9 mouse cellular contexts compared by ENCODE assay signal in genomic region chr4:120909558-120910150, GRCm38 (mm10). TPM values are rescaled to one million over a fixed set of nuclear protein-coding genes. Genes with fewer than 3 reads are reported as not detected.
DNase-seq lines count a peak whose midpoint lies in the region; ATAC-seq and TF ChIP-seq lines count a peak whose summit lies in the region.
"Had no signal": no experiment of that assay in that cellular context is flagged by ENCODE, and none has a peak within 500 bp of the region (broad histone marks: within the 10 kb centered on the region; RNA-seq: fewer than 3 reads in every experiment).

No protein-coding gene starts in this region.

- H3K27me3 ChIP-seq in intestine, embryonic 14.5 days (replicated peaks; ENCODE audit: control insufficient read depth, insufficient read depth, low read length): no peaks in the 10 kb centered on the region
- no peaks in the 10 kb centered on the region for H3K27me3 ChIP-seq in intestine, embryonic 15.5 days (replicated peaks)
- no peaks in the 10 kb centered on the region for H3K27me3 ChIP-seq in heart, embryonic 15.5 days
- H3K27me3 ChIP-seq: embryonic facial prominence, embryonic 12.5 days had no signal

- no peak overlapping the region for H3K27ac ChIP-seq in intestine, embryonic 14.5 days (ENCODE audit: low read depth)
- no peak overlapping the region for H3K27ac ChIP-seq in intestine, embryonic 15.5 days
- no peak overlapping the region for H3K27ac ChIP-seq in cortical plate, adult 2 months (ENCODE audit: insufficient read depth, low read length)
- no peak overlapping the region for H3K27ac ChIP-seq in heart, embryonic 15.5 days
- H3K27ac ChIP-seq: embryonic facial prominence, embryonic 12.5 days had no signal

- WGBS in intestine, embryonic 14.5 days: 32% methylated on average over 15 of the region's 15 CpGs
- WGBS in intestine, embryonic 15.5 days: 32% methylated on average over 15 of the region's 15 CpGs
- 29% methylated on average over 15 of the region's 15 CpGs for WGBS in heart, embryonic 15.5 days

- H3K9me3 ChIP-seq in intestine, embryonic 14.5 days (ENCODE audit: control insufficient read depth, low read length): no peaks in the 10 kb centered on the region
- no peaks in the 10 kb centered on the region for H3K9me3 ChIP-seq in intestine, embryonic 15.5 days
- no peaks in the 10 kb centered on the region for H3K9me3 ChIP-seq in heart, embryonic 15.5 days (replicated peaks)
- H3K9me3 ChIP-seq: embryonic facial prominence, embryonic 12.5 days had no signal

- H3K4me3 ChIP-seq in intestine, embryonic 14.5 days (ENCODE audit: low read depth, low read length): no peak overlapping the region
- H3K4me3 ChIP-seq in intestine, embryonic 15.5 days (replicated peaks): no peak overlapping the region
- no peak overlapping the region for H3K4me3 ChIP-seq in cortical plate, adult 2 months (ENCODE audit: insufficient read depth, low read length)
- H3K4me3 ChIP-seq in heart, embryonic 15.5 days: no peak overlapping the region
- H3K4me3 ChIP-seq: embryonic facial prominence, embryonic 12.5 days had no signal

- H3K36me3 ChIP-seq in intestine, embryonic 14.5 days (ENCODE audit: control insufficient read depth, insufficient read depth, low read length): no peaks in the 10 kb centered on the region
- H3K36me3 ChIP-seq in intestine, embryonic 15.5 days: no peaks in the 10 kb centered on the region
- H3K36me3 ChIP-seq in heart, embryonic 15.5 days: no peaks in the 10 kb centered on the region
- H3K36me3 ChIP-seq: embryonic facial prominence, embryonic 12.5 days had no signal

- no peak for TF ChIP-seq POLR2A in cortical plate, adult 2 months (IDR thresholded peaks at IDR 0.05; ENCODE audit: extremely low read depth, insufficient read depth, low read length)

- peak; percentile 92 for DNase-seq in intestine, embryonic 14.5 days (ENCODE audit: low spot score)
- peak; percentile 85 for DNase-seq in ZHBTc4 (ENCODE audit: low read depth, low spot score)
- peak; percentile 30 for DNase-seq in layer of hippocampus, adult 9-10 months (ENCODE audit: low spot score)
- DNase-seq in spleen, postnatal 36 days (ENCODE audit: low spot score in 2 of 2): peak; percentile 26 to 50

- no peak overlapping the region for H3K9ac ChIP-seq in intestine, embryonic 14.5 days (ENCODE audit: low read length)
- no peak overlapping the region for H3K9ac ChIP-seq in intestine, embryonic 15.5 days
- no peak overlapping the region for H3K9ac ChIP-seq in heart, embryonic 15.5 days
- H3K9ac ChIP-seq: embryonic facial prominence, embryonic 12.5 days had no signal

- TF ChIP-seq CTCF in cortical plate, adult 2 months (IDR thresholded peaks at IDR 0.05; ENCODE audit: extremely low read depth, insufficient read depth, low read length): peak; percentile 96

- ATAC-seq in intestine, embryonic 14.5 days (replicated peaks; ENCODE audit: low FRiP score, low TSS enrichment, low read depth): no peak
- ATAC-seq in intestine, embryonic 15.5 days: no peak
- no peak for ATAC-seq in heart, embryonic 15.5 days (replicated peaks; ENCODE audit: insufficient number of reproducible peaks, insufficient read depth, low FRiP score, low read depth)
- ATAC-seq in megakaryocyte-erythroid progenitor cell, adult 5-6 weeks (replicated peaks; ENCODE audit: low FRiP score, low TSS enrichment, poor library complexity, severe bottlenecking): peak; percentile 88

- H3K4me1 ChIP-seq in intestine, embryonic 14.5 days (replicated peaks; ENCODE audit: control insufficient read depth, insufficient read depth, low read length): no peaks in the 10 kb centered on the region
- H3K4me1 ChIP-seq in intestine, embryonic 15.5 days (replicated peaks): no peaks in the 10 kb centered on the region
- H3K4me1 ChIP-seq in cortical plate, adult 2 months (ENCODE audit: control insufficient read depth, insufficient read depth, low read length): no peaks in the 10 kb centered on the region
- no peaks in the 10 kb centered on the region for H3K4me1 ChIP-seq in heart, embryonic 15.5 days (replicated peaks)
- H3K4me1 ChIP-seq: embryonic facial prominence, embryonic 12.5 days had no signal

- H3K4me2 ChIP-seq in intestine, embryonic 14.5 days (ENCODE audit: low read length): no peak overlapping the region
- H3K4me2 ChIP-seq in intestine, embryonic 15.5 days (replicated peaks): no peak overlapping the region
- H3K4me2 ChIP-seq in heart, embryonic 15.5 days: peak overlapping the region; percentile 28; the same call in 1 of the 2 replicates
- H3K4me2 ChIP-seq: embryonic facial prominence, embryonic 12.5 days had no signal

RNA-seq across cellular contexts. Expression of gene Exo5, which starts 15.2 kb away (rescaled TPM):
- polyA plus RNA-seq in intestine, embryonic 14.5 days (2014; fragmentation: Nextera tagmentation; extraction: Ambion mirVana): 22.4 and 24.3 TPM in 2 replicates
- polyA plus RNA-seq in intestine, embryonic 15.5 days (2015; fragmentation: Nextera tagmentation; extraction: Ambion mirVana): 23.8 and 25.3 TPM in 2 replicates
- 11.3 and 12.2 TPM in 2 replicates for polyA plus RNA-seq in cortical plate, adult 2 months (2012; rRNA removed)
- 9.4 and 13.8 TPM in 2 replicates for polyA plus RNA-seq in heart, embryonic 15.5 days (2015; fragmentation: Nextera tagmentation; extraction: Ambion mirVana)
- 6.9 and 13.5 TPM in 2 replicates for total RNA-seq in megakaryocyte-erythroid progenitor cell, adult 5-6 weeks (2014; fragmentation: Nextera tagmentation)
- 13.2 and 29.9 TPM in 2 replicates for total RNA-seq in megakaryocyte-erythroid progenitor cell, adult 5-6 weeks (2017)

RNA-seq across cellular contexts. Expression of gene Zfp69, which starts 41.8 kb away (rescaled TPM):
- 6.4 and 6.5 TPM in 2 replicates for polyA plus RNA-seq in intestine, embryonic 14.5 days (2014; fragmentation: Nextera tagmentation; extraction: Ambion mirVana)
- 6.0 and 6.3 TPM in 2 replicates for polyA plus RNA-seq in intestine, embryonic 15.5 days (2015; fragmentation: Nextera tagmentation; extraction: Ambion mirVana)
- polyA plus RNA-seq in cortical plate, adult 2 months (2012; rRNA removed): 1.5 and 2.2 TPM in 2 replicates
- polyA plus RNA-seq in heart, embryonic 15.5 days (2015; fragmentation: Nextera tagmentation; extraction: Ambion mirVana): 10.7 and 11.2 TPM in 2 replicates
- 3.1 and 9.1 TPM in 2 replicates for total RNA-seq in megakaryocyte-erythroid progenitor cell, adult 5-6 weeks (2014; fragmentation: Nextera tagmentation)
- 2.3 and 7.8 TPM in 2 replicates for total RNA-seq in megakaryocyte-erythroid progenitor cell, adult 5-6 weeks (2017)

RNA-seq across cellular contexts. Expression of gene Rims3, which starts 55.0 kb away (rescaled TPM):
- polyA plus RNA-seq in intestine, embryonic 14.5 days (2014; fragmentation: Nextera tagmentation; extraction: Ambion mirVana): 2.2 and 2.5 TPM in 2 replicates
- polyA plus RNA-seq in intestine, embryonic 15.5 days (2015; fragmentation: Nextera tagmentation; extraction: Ambion mirVana): 1.3 and 1.4 TPM in 2 replicates
- 95.7 and 102 TPM in 2 replicates for polyA plus RNA-seq in cortical plate, adult 2 months (2012; rRNA removed)
- polyA plus RNA-seq in heart, embryonic 15.5 days (2015; fragmentation: Nextera tagmentation; extraction: Ambion mirVana): 0.25 and 0.62 TPM in 2 replicates
- total RNA-seq in megakaryocyte-erythroid progenitor cell, adult 5-6 weeks (2014; fragmentation: Nextera tagmentation): not detected in 2 replicates
- not detected in 2 replicates for total RNA-seq in megakaryocyte-erythroid progenitor cell, adult 5-6 weeks (2017)

Comparison
In these comparisons a context has a peak if more than half of its experiments do, and no peak if none do; other contexts are left out.
1. DNase-seq: peak in every context shown above with its lines; median percentile 92 in intestine, embryonic 14.5 days; 85 in ZHBTc4; 38 in spleen, postnatal 36 days; 30 in layer of hippocampus, adult 9-10 months.
2. RNA of gene Rims3, which starts 55.0 kb away (polyA plus RNA-seq): 95.7 to 102 TPM in cortical plate, adult 2 months; 2.2 to 2.5 TPM in intestine, embryonic 14.5 days, 1.3 to 1.4 TPM in intestine, embryonic 15.5 days and 0.25 to 0.62 TPM in heart, embryonic 15.5 days; every median in the first group is over 10 times any median in the second.